Mouse (Mus musculus): ENCODE measurements around the gene Nkx1-2.
A peak's percentile ranks its signal among the peaks of the same experiment; 100 is the strongest.

The Nkx1-2 gene

GRCm38 (mm10) chr7:132559138-132559766, 40.2 kb downstream of the Nkx1-2 start:
- no peak for DNase-seq

DNA sequence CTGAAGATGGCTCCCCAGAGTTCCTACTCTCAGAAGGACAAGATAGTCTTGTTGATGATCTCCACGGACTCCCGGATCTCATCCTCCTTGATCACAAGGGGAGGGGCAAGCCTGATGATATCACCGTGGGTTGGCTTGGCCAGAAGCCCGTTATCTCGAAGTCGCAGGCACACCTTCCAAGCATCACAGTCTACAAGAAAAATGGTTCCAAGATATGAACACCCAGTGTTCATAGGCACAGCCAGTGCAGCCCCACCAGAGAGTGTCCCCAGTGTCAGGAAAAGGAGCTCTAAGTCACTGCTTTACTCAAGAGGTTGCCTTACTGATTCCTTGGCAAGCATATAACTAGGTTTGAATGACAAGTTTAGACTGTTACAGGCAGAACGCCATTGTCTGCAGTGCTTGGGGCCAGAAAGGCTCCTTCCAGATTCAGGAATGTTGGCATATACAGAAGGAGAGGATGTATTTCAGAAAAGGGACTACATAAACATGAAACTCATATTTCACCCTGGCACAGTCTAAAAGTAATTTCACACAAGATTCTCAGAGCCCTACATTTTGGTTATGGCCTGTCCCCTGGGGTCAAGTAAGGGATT, 41.2 kb downstream of the Nkx1-2 start:
- DNase-seq: no peak

DNA sequence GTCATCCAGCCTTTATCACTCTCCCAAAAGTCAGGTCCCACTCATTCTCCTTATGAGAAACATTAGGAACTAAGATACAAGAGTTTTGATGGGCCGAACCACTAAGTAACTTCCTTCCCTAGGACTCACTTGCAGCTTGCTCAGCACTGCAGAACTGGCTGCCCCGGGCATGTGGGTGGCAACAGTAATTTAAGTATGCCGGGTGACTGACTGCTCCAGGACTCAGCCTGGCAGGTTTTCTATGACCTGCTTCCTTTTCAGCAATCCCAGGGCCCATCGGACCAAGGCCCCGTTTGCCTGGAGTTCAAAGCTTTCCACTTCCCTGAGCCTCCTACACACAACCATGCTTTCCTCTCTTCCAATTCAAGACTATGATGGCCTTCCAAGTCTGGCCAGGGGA, 42.9 kb downstream of the Nkx1-2 start:
- no peak for DNase-seq

- no peak for DNase-seq
Observed at GRCm38 (mm10) chr7:132555911-132556310, 43.5 kb downstream of the Nkx1-2 start.

DNA sequence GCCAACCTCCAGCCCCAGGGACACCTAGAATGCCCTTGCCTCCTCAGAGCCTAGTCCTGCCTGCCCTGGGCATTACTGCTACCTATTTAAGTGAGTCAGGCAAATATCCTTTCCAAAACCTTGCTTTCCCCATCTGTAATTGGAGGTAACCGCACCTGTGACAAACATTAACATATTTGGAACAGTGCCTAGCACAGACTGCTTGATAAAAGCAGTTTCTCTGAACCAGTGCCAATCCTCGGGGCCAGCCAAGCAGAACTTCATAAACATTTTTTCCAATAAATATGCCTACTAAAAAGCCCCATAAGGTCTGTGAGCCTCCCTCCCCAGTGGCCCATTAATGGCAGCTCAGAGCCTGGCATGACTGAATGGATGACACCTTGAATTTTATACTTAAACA, 45.3 kb downstream of the Nkx1-2 start:
- no peak for DNase-seq

- DNase-seq: peak; percentile 95
Observed at GRCm38 (mm10) chr7:132551351-132552126, 47.9 kb downstream of the Nkx1-2 start.

GRCm38 (mm10) chr7:132547126-132547525, 52.3 kb downstream of the Nkx1-2 start:
- no peak for DNase-seq

All from embryo, embryonic 11 days (tissue).